Mouse (Mus musculus): ENCODE data around the gene Fank1.
"Not testable (repeated sequence)": the region's sequence is repeated elsewhere in the genome, so short reads cannot be mapped to it uniquely, and the experiment has no call there.

The Fank1 gene

DNA sequence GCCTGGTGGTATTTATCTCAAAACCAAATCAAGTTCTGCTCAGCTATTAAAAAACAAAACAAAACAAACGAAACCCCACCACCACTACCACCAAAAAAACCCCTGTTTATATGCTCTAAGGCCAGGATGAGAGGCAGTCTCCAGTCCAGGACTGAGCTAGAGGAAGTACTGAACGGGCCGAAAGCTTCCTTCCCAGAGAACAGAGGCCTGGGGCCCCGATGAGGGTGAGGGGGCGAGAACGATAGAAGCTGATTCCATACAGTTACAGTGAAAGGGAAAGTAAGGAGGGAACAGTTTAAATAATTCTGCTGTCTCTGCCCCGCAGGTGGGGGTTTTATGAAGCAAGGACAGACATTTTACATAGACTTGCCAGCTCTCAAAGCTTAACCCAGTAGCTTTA, 52.9 kb downstream of the Fank1 start:
- no peak for DNase-seq (ENCODE audit: low spot score)

DNA sequence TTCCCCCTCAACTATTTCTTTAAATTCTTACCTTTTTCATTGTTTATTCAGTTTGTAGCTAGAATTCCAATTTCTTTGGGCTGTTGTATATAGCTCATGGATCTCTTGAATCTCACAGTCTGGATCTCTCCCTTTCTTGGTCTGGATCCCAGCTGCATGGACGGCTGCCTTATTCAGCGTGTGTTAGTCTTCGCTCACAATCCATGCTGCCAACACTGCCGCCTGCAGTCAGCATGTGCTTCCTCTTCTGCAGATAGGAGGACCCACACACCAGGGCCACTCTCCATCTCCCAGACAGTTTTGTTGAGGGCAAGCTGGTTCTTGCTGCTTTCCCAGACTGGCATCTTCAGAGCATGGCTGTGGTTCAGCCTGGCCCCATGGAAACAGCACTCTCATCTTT, 62.9 kb downstream of the Fank1 start:
- DNase-seq (ENCODE audit: low spot score): no peak

DNA sequence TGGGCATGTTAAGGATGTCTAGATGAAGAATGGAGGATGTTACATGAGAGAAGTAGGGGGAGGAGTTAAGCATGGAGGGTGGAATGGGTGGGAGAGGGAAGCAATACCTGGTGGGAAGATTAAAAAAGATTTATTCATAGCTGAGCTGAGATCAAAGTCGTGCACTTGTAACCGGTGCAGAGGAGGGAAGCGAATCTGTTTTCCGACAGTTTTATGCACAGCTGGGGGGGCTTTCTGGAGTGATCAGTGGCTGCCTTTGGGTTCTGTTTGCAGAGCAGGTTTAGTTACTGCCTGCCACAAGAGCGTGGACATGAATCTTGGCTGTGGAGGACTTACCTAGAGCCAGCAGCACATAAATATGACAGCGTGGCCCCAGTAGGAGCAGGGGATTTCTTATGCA, 65.4 kb downstream of the Fank1 start:
- DNase-seq (ENCODE audit: low spot score): no peak

DNA sequence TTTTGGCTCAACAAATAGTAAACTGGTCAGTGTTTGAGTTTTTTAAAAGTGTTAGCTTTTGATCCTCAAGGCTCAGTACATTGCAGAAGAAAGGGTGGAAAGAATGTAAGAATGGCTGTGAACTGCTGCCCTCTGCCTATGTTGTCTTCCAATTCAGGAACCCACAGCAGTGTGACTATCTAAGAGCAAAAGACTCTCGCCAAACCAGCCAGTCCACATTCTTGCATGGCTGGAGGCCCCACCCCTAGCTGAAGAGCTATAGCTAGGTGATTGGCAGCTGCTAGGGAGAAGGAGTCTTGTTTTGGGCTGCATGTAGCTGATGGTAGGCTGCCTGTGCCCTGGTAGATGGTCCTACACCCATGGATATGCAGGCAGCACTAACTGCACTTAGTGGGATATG, 70.5 kb downstream of the Fank1 start:
- DNase-seq (ENCODE audit: low spot score): no peak

DNA sequence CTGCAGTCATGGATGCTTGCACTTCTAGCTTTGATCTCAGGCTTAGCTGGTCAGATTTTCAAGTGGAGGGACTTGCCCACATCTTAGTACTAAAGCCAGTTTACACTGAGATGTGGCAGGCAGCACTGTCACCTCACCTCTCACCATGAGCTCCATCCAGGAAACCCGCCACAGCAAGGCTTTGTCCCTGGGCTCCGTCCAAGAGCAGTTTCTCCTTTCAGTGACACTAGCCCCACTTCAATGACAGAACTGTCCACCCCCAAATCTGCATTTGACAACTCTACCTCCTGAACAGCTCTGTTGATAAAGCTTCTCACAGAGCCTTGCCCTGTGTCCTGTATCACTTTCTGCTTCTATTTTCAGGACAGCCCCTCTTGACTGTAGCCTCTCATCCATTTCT, 71.5 kb downstream of the Fank1 start:
- no peak for DNase-seq (ENCODE audit: low spot score)

DNA sequence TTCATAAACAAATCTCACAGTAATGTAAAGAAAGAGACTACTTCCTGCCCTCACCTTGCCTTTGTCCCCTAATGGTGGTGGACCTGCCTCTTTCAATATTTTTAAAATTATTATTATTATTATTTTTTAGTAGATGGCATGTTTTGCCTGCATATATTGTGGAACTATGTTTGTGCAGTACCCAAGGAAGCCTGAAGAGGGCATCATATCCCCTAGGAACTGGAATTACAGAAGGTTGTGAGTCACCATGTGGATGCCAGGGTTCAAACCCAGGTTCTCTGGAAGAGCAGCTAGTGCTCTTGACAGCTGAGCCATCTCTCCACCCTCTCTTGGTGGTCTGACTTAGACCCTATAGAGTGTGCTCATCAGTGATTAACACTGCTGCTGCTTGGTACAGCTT, 74.1 kb downstream of the Fank1 start:
- no peak for DNase-seq (ENCODE audit: low spot score)

DNA sequence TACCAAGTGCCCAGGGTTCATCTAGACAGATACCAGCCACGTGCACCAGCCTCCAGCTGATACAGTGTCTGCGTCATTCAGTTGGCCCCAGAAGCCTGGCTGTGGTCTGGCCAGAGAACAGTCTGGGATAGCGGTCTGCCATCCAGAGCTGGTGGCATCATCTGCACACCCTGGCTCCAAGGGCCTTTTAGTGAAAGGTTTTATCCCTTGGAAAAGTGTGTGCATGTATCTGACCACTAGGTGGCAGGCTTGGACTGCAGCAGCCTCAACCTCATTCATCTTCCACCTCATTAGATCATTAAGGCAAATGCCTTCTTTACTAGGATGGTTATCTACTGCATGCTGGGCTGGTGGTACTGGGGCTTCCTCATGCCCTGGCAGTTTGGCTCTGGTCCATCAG, 79.6 kb downstream of the Fank1 start:
- DNase-seq (ENCODE audit: low spot score): no peak

DNA sequence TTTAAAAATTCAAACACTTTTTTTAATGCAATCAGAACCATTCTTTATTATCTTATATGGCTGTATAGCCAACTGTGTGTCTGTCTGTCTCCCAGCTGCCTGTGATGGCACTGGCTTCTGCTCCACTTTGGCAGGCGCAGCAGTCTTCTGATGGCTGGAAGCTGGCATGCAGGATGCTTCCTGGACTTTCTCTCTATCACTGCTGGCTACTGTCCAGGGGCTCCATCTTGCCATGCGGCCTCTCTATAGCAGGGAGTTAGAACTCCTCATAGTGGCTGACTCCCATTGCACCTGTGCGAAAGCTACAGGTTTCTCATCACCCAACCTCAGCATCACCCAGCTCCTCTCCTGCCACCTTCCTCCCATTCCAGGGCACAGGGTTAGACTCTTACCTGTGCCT, 81.8 kb downstream of the Fank1 start:
- DNase-seq (ENCODE audit: low spot score): no peak

DNA sequence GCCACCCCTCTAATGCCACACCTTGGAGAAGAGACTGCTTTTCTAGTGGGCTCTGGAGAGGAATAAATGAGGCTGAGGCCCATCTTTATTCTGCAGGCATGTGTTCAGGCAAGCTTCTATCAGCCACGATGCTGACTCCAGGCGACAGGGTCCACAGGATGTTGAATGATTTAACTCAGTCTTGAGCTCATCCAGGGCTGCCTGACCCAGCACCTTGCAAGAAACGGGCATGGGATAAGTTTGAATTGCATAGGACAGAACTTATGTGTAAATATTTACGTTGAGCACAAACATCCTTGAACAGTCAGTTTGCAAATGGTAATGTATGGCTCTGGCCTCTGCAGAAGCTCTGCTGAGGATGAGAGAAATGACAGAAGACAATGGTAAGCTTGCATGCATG, 82.9 kb downstream of the Fank1 start:
- DNase-seq (ENCODE audit: low spot score): no peak

DNA sequence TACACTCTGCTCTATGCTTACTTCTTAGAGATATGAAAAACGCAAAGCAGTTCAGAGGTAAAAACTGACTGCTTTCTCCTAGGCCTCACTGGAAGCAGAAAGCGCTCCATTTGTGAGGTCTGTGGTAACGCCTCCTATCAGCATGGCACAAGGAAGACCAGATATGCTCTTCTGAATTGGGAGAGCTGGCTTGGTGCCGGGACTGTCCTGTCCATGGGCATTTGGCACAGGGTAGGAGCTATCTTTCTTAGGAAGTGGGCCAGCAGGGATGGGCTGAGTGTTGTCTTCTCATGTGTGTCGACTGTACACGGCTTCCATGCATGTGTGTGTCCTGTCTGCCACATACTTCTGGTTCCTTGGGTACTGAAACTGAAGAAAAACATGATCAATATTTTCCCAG, 85.6 kb downstream of the Fank1 start:
- DNase-seq (ENCODE audit: low spot score): no peak

DNA sequence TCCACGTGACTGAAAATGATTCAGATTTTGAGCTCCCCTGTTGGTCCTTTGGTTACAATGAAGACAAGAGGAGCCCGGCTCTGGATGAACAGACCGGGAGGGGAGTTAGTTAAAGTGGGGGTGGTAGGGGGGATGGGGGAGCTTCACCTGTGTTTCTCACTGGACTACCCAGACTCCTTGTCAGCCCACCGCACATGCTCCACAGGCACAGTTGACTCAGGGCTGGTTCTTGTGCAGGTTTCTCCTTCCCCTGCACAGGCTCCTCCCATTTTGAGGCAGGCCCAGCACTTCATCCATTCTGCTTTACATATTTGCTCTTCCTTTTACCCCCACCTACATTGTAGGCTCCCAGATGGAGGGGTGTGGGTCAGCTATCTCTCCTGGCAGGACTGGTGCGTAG, 86.1 kb downstream of the Fank1 start:
- no peak for DNase-seq (ENCODE audit: low spot score)

DNA sequence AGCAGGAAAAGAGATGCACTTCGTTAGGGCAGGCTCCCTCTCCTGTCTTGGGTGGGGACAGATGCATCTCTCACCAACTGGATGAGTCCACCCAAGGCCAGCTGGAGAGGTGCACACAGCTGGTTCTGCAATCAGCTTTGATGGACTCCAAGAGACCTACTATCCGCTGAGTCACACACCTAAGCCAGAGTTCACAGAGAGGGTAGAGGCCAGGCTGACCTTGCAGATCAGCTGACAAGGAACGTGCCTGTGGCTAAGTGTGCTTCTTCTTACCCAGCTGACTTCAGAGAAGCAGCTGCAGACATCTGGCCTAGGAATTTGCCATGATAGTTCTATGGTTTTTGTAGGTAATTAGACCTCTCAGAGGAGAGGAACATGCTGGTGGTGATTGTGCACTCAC, 86.5 kb downstream of the Fank1 start:
- DNase-seq (ENCODE audit: low spot score): no peak

DNA sequence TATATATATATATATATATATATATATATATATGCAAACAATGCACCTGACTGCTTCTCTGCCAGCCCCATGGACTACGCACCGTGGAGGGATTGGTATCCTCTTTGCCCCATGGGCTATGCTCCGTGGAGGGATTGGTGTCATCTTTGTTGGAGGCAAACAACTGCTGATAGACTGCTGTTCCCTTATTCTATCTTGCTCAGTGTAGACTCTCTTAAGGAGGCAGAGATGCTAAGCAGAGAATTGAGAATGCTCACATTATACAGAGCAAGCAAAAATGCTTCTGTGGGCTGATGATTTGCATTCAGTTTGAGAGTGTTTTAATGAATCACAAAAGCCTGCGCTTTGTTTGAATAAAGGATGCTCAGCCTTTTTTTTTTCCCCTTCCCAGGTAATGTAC, 87.0 kb downstream of the Fank1 start:
- no peak for DNase-seq (ENCODE audit: low spot score)

DNA sequence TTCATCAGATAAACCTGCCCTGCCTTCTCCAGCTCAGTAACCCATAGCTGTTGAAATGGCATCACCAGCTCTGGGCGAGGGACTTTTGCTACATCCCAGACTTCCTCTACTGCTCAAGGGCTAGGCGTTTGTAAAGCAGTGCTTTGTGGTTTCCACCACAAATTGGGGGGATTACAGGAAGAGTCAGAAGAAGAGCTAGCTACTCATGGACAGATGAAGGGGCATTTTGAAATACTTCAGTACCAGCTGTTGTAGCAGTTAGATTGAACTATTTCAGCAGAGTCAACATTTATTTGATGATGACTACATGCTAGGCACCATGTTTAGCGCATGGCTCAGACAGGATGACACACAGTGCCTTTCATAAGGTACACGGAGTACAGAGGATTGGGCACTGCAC, 93.6 kb downstream of the Fank1 start:
- no peak for DNase-seq (ENCODE audit: low spot score)

DNA sequence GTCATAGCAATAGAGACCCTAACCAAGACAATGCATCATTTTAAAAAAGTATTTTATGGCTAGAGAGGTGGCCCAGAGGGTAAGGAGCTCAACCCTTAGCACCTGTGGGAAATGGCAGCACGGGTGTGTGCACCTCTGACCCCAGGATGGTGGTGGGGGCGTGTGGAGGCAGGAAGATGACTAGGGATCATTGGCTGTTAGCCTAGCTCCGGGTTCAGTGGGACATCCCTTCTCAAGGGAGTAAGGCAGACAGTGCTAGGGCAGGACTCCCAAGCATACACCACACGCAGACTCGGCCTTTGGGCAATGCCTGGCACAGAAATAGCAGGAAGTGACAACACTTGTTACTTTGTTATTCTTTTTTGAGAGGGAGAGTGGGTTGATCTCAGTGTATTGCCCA, 96.0 kb downstream of the Fank1 start:
- no peak for DNase-seq (ENCODE audit: low spot score)

DNA sequence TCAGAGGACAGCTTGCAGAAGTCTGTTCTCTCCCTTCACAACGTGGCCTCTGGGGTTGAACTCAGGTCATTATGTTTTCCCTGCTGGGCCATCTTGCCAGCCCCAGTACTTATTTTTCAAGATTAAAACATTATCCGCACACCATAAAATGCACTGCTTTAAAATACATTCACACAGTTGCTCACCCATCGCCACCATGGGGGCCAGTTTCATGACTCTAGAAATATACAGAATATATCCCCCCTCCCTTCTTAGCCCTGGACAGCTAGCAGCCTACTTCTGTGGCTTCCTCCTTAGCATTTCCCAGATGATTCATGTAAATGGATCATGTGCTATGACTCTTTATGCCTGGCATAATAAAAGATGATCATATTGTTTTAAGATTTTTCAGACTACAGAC, 99.5 kb downstream of the Fank1 start:
- DNase-seq (ENCODE audit: low spot score): no peak

DNA sequence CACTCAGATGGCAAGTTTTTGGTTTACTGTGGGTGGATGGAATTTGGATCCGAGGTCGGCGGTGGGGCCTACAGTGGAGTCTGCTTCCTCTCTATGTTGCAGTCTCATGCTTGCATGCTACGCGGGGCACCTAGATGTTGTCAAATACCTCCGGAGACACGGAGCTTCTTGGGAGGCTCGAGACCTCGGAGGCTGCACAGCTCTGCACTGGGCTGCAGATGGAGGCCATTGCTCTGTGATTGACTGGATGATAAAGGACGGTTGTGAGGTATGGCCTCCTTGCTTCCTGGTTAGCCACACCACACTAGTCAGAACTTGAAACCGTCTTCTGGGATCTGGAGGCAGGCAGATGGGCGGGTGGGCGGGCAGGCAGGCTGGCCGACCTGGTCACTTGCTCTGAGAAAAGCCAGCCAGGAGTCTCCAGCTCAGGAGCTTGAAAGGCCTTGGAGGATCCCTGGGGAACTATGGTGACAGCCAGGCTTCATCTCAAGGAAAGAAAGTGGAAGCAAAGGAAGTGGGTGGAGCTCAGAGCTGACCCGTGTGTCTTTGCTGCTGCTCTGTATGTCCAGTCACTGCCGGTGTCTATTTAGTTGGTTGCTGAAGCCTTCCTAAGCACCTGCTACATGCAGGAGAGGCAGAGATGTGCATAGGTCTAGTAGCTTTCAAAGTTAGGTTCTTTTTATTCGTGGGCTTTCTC, 100.1 kb downstream of the Fank1 start:
- DNase-seq (ENCODE audit: low spot score): no peak

DNA sequence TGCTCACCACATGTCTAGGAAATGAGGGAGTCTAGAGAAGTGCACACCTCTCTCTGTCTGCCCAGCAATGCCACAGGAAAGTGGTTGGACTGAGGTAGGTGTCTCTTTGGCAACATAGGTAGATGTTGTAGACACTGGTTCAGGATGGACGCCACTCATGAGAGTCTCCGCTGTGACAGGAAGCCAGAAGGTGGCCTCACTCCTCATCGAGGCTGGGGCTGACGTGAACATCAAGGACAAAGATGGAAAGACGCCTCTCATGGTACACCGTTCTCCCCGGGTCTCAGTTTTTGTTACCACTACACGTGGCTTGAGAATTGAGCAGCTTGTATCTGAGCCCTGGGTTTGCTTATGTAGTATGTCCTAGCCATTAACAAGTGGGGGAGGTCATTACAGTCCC, 103.1 kb downstream of the Fank1 start:
- DNase-seq (ENCODE audit: low spot score): no peak

DNA sequence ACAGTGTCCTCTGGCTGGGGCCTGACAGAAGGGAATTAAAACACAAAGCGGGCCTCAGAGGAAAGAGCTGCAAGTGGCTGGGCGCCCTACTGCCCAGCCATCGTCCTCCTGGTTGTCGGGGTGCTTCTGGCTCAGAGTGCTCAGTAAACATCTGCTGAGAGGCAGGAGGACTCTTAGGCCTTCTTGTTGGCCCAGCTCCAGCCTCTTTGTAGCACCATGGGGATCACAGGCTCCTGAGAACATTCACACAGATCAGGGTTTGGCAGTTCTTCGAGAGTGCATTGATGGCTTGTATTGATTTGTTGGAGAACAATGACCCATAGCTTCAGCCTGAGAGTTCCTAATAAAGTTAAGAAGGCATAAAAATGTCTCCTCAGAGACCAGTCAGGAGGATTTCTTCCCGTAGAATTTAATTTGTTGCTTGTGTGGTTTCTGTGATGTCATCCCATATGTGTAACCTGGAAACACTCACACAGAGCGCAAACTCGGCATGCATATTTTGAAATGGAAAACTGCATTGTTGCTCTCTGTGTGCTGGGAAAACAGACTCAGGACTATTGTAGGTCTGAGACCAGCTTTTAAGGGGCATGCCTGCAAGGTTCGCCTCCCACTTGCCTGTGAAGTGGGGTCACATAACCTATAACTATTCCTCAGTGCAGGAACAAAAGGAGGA, 108.2 kb downstream of the Fank1 start:
- DNase-seq (ENCODE audit: low spot score): not testable (repeated sequence)

DNA sequence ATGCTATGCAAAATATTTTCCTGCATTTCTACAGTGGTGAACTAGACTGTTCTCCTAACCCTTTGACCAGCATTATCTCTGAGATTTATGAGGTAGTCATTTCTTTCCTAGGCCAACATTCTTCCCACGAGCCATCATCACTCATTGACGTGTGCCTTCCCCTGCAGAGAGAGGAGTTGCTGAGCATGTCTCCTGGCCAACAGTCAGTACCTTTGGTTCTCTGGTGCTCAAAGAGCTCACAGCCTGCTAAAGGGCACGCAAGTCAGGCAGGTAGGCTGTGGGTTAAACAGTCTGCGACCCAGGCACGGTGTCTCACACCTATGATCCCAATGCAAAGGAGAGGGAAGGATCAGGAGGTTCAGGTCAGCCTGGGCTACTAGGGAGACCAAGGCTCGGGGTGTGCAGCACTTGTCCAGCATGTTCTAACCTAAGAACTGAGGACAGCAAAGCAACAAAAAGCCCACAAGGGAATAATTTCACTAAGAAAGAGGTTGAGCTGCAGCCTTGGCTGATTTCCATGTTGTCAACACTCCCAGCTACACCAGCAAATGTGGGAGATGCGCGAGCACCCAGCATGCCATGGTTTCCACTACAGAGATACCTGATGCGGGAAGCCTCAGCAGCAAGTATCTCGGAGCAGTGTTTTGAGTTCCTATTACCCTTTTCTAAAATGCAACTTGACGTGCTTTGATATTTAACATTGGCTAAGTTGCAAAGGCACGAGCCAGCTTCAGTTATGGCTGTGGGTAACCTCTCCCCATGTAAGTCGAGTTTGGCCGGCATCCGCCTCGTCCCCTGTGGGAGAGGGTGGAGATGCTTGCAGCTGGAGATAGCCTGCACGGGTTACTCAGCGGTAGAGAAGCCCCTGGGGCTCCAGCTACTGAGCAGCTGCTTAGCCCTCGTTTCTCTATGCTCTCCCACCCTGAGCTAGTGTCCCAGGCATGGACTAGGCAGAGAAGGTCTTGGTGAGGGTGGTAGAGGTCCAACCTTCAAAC, 112.6 kb downstream of the Fank1 start:
- DNase-seq (ENCODE audit: low spot score): no peak

DNA sequence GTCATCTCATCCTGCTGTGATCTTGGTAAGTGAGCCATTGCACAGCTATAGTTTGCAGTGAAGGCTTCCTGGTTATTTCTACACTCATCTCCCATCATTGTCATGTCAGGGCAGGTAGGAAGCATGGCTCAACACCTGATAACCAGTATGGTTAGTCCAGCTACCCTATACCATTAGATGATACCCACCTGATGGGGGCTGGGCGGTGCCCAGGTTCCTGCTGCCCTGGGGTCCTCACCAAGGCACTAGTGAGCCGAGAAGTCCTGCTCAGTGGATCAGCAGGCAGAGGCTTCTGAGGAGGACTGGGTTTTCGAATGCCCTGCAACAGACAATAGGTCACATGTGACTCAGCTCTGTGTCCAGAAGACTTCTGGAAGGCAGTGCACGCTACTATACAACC, 113.3 kb downstream of the Fank1 start:
- DNase-seq (ENCODE audit: low spot score): no peak

DNA sequence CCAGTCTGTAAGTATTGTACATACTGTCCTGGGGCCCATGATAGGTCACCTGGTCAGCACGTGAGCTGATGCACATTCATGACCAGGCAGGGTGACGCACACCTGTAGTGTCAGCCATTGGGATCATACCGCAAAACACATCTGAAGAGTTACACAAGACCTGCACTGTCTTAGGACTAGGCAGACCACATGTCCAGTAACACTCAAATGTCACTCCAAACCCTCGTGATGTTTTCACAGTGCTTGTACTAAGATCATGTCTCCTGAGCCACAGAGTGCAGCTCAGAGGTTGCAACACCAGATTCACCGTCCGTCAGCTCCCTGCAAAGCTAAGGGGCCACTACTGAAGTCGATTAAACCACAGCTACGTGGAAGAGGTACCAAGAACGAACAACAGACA, 114.6 kb downstream of the Fank1 start:
- no peak for DNase-seq (ENCODE audit: low spot score)

DNA sequence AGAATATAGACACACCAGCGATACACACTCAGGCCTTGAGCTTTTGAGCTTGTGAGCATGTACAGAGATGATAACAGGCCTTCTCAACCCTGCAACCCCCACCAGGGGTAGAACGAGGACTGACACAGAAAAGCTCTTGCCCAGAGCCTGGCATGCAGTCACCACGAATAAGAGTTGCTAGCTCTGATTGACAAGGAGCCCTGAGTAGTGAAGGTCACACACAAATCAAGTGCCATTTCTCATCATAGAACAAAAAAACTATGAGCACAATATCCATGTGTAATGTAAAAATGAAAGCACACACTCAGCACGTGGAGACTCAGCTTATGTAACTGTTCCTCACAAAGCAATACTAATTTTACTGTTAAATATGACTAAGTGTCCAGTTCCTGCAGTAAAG, 115.1 kb downstream of the Fank1 start:
- no peak for DNase-seq (ENCODE audit: low spot score)

Measured in spleen, adult 12 weeks (tissue).